Mouse (Mus musculus): ENCODE results near the gene Scn8a.

Gene Scn8a

DNA sequence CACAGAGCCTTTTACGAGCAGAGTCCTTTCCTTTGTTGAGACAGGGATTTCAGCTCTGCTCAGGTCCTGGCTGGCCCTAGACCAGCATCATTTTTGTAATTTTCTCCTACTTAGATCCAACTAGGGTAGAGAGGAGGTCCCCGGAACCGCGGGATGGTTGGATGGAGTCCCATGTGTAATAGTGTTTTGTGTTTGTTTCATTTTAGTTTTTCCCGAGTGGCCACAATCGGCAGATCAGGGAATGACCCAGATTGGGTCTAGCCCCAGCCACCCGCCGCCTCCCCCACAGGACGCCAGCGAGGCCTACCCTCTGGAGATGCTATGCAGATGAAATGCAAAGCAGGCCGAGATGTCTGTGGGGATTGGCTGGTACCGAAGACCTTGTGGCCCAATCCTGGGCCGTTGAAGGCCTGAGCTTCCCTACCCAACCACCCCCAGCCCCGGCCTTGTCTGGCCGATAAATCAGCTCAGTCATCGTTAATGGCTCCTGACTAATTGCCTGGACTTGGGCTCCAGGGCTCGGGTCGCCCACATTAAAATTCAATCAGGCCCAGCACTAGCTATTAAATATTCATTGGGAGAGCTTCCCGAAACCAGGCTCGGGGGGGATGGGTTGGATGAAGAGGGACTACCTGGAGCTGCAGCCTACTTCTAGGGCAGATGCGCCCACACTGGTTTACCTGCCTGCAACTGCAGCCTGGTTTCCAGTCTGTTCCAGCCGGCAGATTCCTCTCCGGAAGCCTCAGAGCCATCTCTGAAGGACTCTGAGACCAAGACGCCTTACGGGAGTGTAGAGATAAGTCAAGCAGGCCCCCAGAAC lies 223.4 kb downstream of the Scn8a start:
- no peak for DNase-seq (ENCODE audit: low read depth)

DNA sequence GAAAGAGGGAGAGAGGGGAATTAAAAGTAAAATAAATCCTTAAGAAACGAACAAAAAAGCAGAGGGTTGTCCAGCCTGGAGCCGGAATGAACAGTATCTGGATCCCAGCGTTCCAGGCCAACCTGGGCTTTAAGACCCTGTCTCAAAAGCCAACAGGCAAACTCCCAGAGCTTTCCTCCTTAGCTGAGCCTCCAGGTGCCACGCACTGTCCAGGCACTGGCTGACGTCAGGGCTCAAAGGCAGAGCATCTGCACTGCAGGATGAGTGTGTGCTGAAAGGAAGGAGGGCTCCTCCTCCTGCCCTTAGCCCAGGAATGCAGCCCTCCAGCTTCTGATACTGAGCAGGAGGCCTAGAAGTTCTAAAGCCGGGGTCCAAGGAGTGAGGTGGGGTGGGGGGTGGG lies 224.3 kb downstream of the Scn8a start:
- DNase-seq (ENCODE audit: low read depth): no peak

DNA sequence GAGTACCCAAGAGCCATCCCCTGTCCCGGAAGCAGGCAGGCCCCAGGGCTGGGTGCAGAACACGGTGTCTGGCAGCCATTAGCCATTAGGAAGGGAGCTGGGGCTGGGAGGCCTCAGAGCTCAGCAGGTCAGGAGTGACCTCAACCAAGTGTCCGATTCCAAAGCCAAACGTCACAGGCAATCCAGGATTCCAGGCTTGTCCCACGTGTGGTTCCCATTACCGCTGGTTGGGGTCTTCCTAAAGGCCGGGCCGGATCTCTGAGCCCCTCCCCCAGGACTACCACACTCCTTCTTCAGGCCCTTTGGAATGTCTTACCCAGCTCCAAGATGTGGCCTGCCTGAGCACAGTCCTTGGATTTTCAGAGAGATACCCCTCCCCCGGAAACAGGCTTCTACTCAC lies 225.3 kb downstream of the Scn8a start:
- no peak for DNase-seq (ENCODE audit: low read depth)

DNA sequence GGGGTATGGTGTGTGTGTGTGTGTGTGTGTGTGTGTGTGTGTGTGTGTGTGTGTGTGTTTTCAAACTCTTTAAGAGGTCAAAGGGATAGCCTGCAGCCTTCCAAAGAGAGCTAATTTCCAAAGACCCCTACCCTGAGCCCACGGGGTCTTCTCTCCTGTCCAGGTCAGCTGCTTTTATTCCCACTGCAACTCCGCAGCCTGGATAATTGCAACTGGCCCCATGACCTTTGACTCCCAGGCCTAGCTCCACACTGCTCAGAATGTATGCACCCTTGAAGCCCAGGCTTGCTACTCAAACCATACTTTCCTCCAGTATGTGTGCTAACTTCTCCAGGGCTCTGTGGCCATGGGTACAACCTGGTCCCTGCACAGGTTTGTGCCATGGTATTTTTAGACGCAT lies 225.7 kb downstream of the Scn8a start:
- DNase-seq (ENCODE audit: low read depth): no peak
